Comparison of ENCODE assay signal across 8 mouse cellular contexts in genomic region chr11:30772777-30773417, GRCm38 (mm10). TPM values are rescaled to one million over a fixed set of nuclear protein-coding genes. Genes with fewer than 3 reads are reported as not detected.
DNase-seq lines count a peak whose midpoint lies in the region; ATAC-seq and TF ChIP-seq lines count a peak whose summit lies in the region.

No protein-coding gene starts in this region.

- peak overlapping the region; percentile 84 for H3K4me2 ChIP-seq in forebrain, embryonic 13.5 days
- H3K4me2 ChIP-seq in liver, embryonic 12.5 days = peak overlapping the region; percentile 79

- peak in 1 of 2 experiments; percentile 45; a peak in 1 of 4 replicates for TF ChIP-seq EP300 in MEL (IDR thresholded peaks at IDR 0.05; ENCODE audit: low read depth in 1 of 2, low read length in 2 of 2)

- peak overlapping the region; percentile 87 for H3K9ac ChIP-seq in MEL (ENCODE audit: control insufficient read depth, low read depth, low read length, poor library complexity, severe bottlenecking)
- H3K9ac ChIP-seq in forebrain, embryonic 13.5 days = peak overlapping the region; percentile 95
- peak overlapping the region; percentile 99 for H3K9ac ChIP-seq in liver, embryonic 12.5 days

- no peaks in the 10 kb centered on the region for H3K9me3 ChIP-seq in MEL (replicated peaks; ENCODE audit: insufficient read depth, low read length)
- no peaks in the 10 kb centered on the region for H3K9me3 ChIP-seq in forebrain, embryonic 13.5 days (replicated peaks)
- H3K9me3 ChIP-seq in liver, embryonic 12.5 days (replicated peaks) = no peaks in the 10 kb centered on the region

- H3K4me3 ChIP-seq in MEL (ENCODE audit: control insufficient read depth in 1 of 2, insufficient read depth in 1 of 2, low read depth in 2 of 2, low read length in 2 of 2) = peak overlapping the region; percentile 79 to 90
- peak overlapping the region; percentile 94 for H3K4me3 ChIP-seq in forebrain, embryonic 13.5 days
- H3K4me3 ChIP-seq in liver, embryonic 12.5 days = peak overlapping the region; percentile 100
- H3K4me3 ChIP-seq in small intestine, adult 2 months (ENCODE audit: low read depth, low read length) = peak overlapping the region; percentile 84; the same call in 1 of the 2 replicates

- WGBS in forebrain, embryonic 13.5 days = 3% methylated on average over 21 of the region's 21 CpGs
- 3% methylated on average over 21 of the region's 21 CpGs for WGBS in liver, embryonic 12.5 days (ENCODE audit: insufficient replicate concordance)
- WGBS in small intestine, adult 2 months = 2% methylated on average over 21 of the region's 21 CpGs

- no peak for ATAC-seq in forebrain, embryonic 13.5 days
- ATAC-seq in liver, embryonic 12.5 days = peak; percentile 45

- TF ChIP-seq POLR2A in MEL (IDR thresholded peaks at IDR 0.05; ENCODE audit: control insufficient read depth in 1 of 2, insufficient read depth in 1 of 2, low read depth in 1 of 2, low read length in 2 of 2, poor library complexity in 1 of 2) = no peak
- TF ChIP-seq POLR2A in small intestine, adult 2 months (IDR thresholded peaks at IDR 0.05; ENCODE audit: low read depth, low read length) = no peak

- peaks cover 11 to 16% of the 10 kb centered on the region in 2 experiments for H3K4me1 ChIP-seq in MEL (ENCODE audit: control insufficient read depth in 1 of 2, insufficient read depth in 2 of 2, low read length in 2 of 2)
- H3K4me1 ChIP-seq in forebrain, embryonic 13.5 days = peaks cover 35% of the 10 kb centered on the region
- H3K4me1 ChIP-seq in liver, embryonic 12.5 days = peaks cover 45% of the 10 kb centered on the region
- H3K4me1 ChIP-seq in small intestine, adult 2 months (ENCODE audit: control insufficient read depth, insufficient read depth, insufficient read length, low read length) = no peaks in the 10 kb centered on the region; the same call in 1 of the 2 replicates

- H3K36me3 ChIP-seq in MEL (ENCODE audit: control insufficient read depth in 1 of 2, insufficient read depth in 2 of 2, low read length in 2 of 2) = peaks cover 0 to 32% of the 10 kb centered on the region in 2 experiments; a peak in 2 of 4 replicates
- H3K36me3 ChIP-seq in forebrain, embryonic 13.5 days (ENCODE audit: poor library complexity, severe bottlenecking) = no peaks in the 10 kb centered on the region
- no peaks in the 10 kb centered on the region for H3K36me3 ChIP-seq in liver, embryonic 12.5 days
- H3K36me3 ChIP-seq in small intestine, adult 2 months (ENCODE audit: control insufficient read depth, insufficient read depth, low read length) = no peaks in the 10 kb centered on the region

- no peaks in the 10 kb centered on the region for H3K27me3 ChIP-seq in MEL (ENCODE audit: control insufficient read depth in 1 of 2, insufficient read depth in 2 of 2, low read length in 2 of 2)
- no peaks in the 10 kb centered on the region for H3K27me3 ChIP-seq in forebrain, embryonic 13.5 days
- H3K27me3 ChIP-seq in liver, embryonic 12.5 days (replicated peaks) = no peaks in the 10 kb centered on the region
- H3K27me3 ChIP-seq in small intestine, adult 2 months (ENCODE audit: control insufficient read depth, insufficient read depth, low read length) = no peaks in the 10 kb centered on the region

- peak; percentile 15 for DNase-seq in adrenal gland, adult 2 months
- no peak for DNase-seq in adrenal gland, adult 8-10 months
- DNase-seq in MEL (ENCODE audit: low read depth, low spot score) = peak; percentile 85
- DNase-seq in cerebellum, postnatal 4 days (ENCODE audit: low spot score in 2 of 2) = no peak
- DNase-seq in kidney, adult 18-20 months = no peak

- H3K27ac ChIP-seq in MEL (ENCODE audit: control insufficient read depth, low read depth, low read length) = peak overlapping the region; percentile 14
- H3K27ac ChIP-seq in forebrain, embryonic 13.5 days = peak overlapping the region; percentile 91; the same call in 1 of the 2 replicates
- peak overlapping the region; percentile 95 for H3K27ac ChIP-seq in liver, embryonic 12.5 days
- H3K27ac ChIP-seq in small intestine, adult 2 months (ENCODE audit: insufficient read depth, low read depth, low read length) = no peak overlapping the region

- no peak for TF ChIP-seq RAD21 in MEL (IDR thresholded peaks at IDR 0.05; ENCODE audit: low read depth, low read length)

- H3K79me2 ChIP-seq in MEL (ENCODE audit: control insufficient read depth, insufficient read depth, low read length, poor library complexity) = peaks cover 39% of the 10 kb centered on the region

- no peak for TF ChIP-seq CTCF in MEL (IDR thresholded peaks at IDR 0.05 in 2 of 3, conservative IDR thresholded peaks at IDR 0.05 in 1 of 3; ENCODE audit: control insufficient read depth in 1 of 3, insufficient read depth in 1 of 3, low read depth in 2 of 3, low read length in 3 of 3, poor library complexity in 1 of 3, severe bottlenecking in 1 of 3)
- TF ChIP-seq CTCF in small intestine, adult 2 months (IDR thresholded peaks at IDR 0.05; ENCODE audit: extremely low read depth, insufficient read length, insufficient replicate concordance, low read depth, low read length) = no peak

TF ChIP-seq in MEL, 35 proteins besides CTCF, POLR2A, EP300 and RAD21:
- no peak for TF ChIP-seq HCFC1 (IDR thresholded peaks at IDR 0.05; ENCODE audit: low read depth, low read length)
- TF ChIP-seq TAL1 (IDR thresholded peaks at IDR 0.05; ENCODE audit: low read length) = no peak
- no peak for TF ChIP-seq ZNF384 (IDR thresholded peaks at IDR 0.05; ENCODE audit: low read depth, low read length)
- no peak for TF ChIP-seq USF2 (IDR thresholded peaks at IDR 0.05; ENCODE audit: borderline replicate concordance in 1 of 2, insufficient read depth in 1 of 2, low read depth in 1 of 2, low read length in 2 of 2)
- TF ChIP-seq GATA1 (IDR thresholded peaks at IDR 0.05; ENCODE audit: low read depth, low read length) = peak; percentile 58
- TF ChIP-seq POLR2AphosphoS2 (IDR thresholded peaks at IDR 0.05; ENCODE audit: low read length) = no peak
- TF ChIP-seq ZC3H11A (IDR thresholded peaks at IDR 0.05; ENCODE audit: low read depth, low read length) = no peak
- TF ChIP-seq ZMIZ1 (IDR thresholded peaks at IDR 0.05; ENCODE audit: low read depth, low read length) = no peak
- no peak for TF ChIP-seq TBP (IDR thresholded peaks at IDR 0.05; ENCODE audit: low read depth, low read length)
- TF ChIP-seq NELFE (IDR thresholded peaks at IDR 0.05; ENCODE audit: low read depth, low read length) = no peak
- TF ChIP-seq BHLHE40 (IDR thresholded peaks at IDR 0.05; ENCODE audit: borderline replicate concordance, low read depth, low read length) = no peak
- TF ChIP-seq MAX (IDR thresholded peaks at IDR 0.05; ENCODE audit: low read length) = peak; percentile 62; the same call in 1 of the 2 replicates
- no peak for TF ChIP-seq MYB (IDR thresholded peaks at IDR 0.05; ENCODE audit: low read depth, low read length)
- TF ChIP-seq ETS1 (IDR thresholded peaks at IDR 0.05; ENCODE audit: low read depth, low read length) = peak; percentile 95
- peak; percentile 80 for TF ChIP-seq MXI1 (IDR thresholded peaks at IDR 0.05; ENCODE audit: low read depth, low read length)
- no peak for TF ChIP-seq UBTF (IDR thresholded peaks at IDR 0.05; ENCODE audit: borderline replicate concordance, insufficient read depth, low read depth, low read length)
- peak; percentile 98 for TF ChIP-seq MAFK (IDR thresholded peaks at IDR 0.05; ENCODE audit: borderline replicate concordance, low read depth, low read length)
- no peak for TF ChIP-seq POLR2AphosphoS5 (IDR thresholded peaks at IDR 0.05; ENCODE audit: borderline replicate concordance, low read depth, low read length)
- TF ChIP-seq MYC (IDR thresholded peaks at IDR 0.05; ENCODE audit: low read depth, low read length) = no peak
- no peak for TF ChIP-seq KAT2A (conservative IDR thresholded peaks at IDR 0.05; ENCODE audit: low read depth, low read length)
- no peak for TF ChIP-seq CHD2 (IDR thresholded peaks at IDR 0.05; ENCODE audit: low read length)
- no peak for TF ChIP-seq RCOR1 (IDR thresholded peaks at IDR 0.05; ENCODE audit: low read depth, low read length)
- TF ChIP-seq MAZ (IDR thresholded peaks at IDR 0.05; ENCODE audit: low read depth, low read length) = no peak
- TF ChIP-seq SIN3A (IDR thresholded peaks at IDR 0.05; ENCODE audit: low read length) = peak; percentile 91
- no peak for TF ChIP-seq TCF12 (IDR thresholded peaks at IDR 0.05; ENCODE audit: low read depth, low read length)
- TF ChIP-seq JUND (IDR thresholded peaks at IDR 0.05; ENCODE audit: low read depth, low read length) = no peak
- peak; percentile 70; the same call in 1 of the 2 replicates for TF ChIP-seq GABPA (IDR thresholded peaks at IDR 0.05; ENCODE audit: low read depth, low read length)
- TF ChIP-seq E2F4 (IDR thresholded peaks at IDR 0.05; ENCODE audit: borderline replicate concordance, low read depth, low read length) = no peak
- no peak for TF ChIP-seq USF1 (IDR thresholded peaks at IDR 0.05; ENCODE audit: low read depth, low read length)

RNA-seq across cellular contexts. Expression of gene Psme4, which starts 1.4 kb away (rescaled TPM):
- 10 to 100 TPM; 52.1 to 65.0 TPM for total RNA-seq in adrenal gland, adult 2 months (2021)
- 3.2 and 3.7 TPM in 2 replicates for polyA plus RNA-seq in adrenal gland, adult 2 months (2012; rRNA removed)
- total RNA-seq in adrenal gland, adult 8-10 months (2022) = 10 to 100 TPM; 61.4 to 65.9 (median 63.5) TPM
- 45.6 and 62.7 TPM in 2 replicates for total RNA-seq in MEL (2012; rRNA removed)
- polyA plus RNA-seq in MEL (2012; ENCODE audit: insufficient read depth in 1 of 2, insufficient read length in 2 of 2, low read depth in 1 of 2, low replicate concordance in 2 of 2, missing spikeins in 1 of 2) = 10 to 100 TPM; 42.5 to 96.4 TPM
- 23.7 and 27.2 TPM in 2 replicates for polyA plus RNA-seq in forebrain, embryonic 13.5 days (2015; fragmentation: Nextera tagmentation; extraction: Ambion mirVana)
- polyA plus RNA-seq in liver, embryonic 12.5 days (2016; fragmentation: Nextera tagmentation; extraction: Ambion mirVana) = 16.1 and 16.4 TPM in 2 replicates
- polyA plus RNA-seq in small intestine, adult 2 months (2012; rRNA removed) = 2.1 and 4.9 TPM in 2 replicates

Comparison
In these comparisons a context has a peak if more than half of its experiments do, and no peak if none do; other contexts are left out.
1. DNase-seq: peak in adrenal gland, adult 2 months (single experiment) and MEL (single experiment); none in adrenal gland, adult 8-10 months (single experiment), cerebellum, postnatal 4 days (0 of 2) and kidney, adult 18-20 months (single experiment).
2. Peak in every context shown above with its lines, with median percentiles within 50 percentile points of each other: H3K4me3 ChIP-seq and H3K9ac ChIP-seq.